Mouse (Mus musculus): ENCODE results near the gene Zfp428.
A peak's percentile ranks its signal among the peaks of the same experiment; 100 is the strongest.
"Not testable (repeated sequence)": the region's sequence is repeated elsewhere in the genome, so short reads cannot be mapped to it uniquely, and the experiment has no call there.

Gene Zfp428

DNA sequence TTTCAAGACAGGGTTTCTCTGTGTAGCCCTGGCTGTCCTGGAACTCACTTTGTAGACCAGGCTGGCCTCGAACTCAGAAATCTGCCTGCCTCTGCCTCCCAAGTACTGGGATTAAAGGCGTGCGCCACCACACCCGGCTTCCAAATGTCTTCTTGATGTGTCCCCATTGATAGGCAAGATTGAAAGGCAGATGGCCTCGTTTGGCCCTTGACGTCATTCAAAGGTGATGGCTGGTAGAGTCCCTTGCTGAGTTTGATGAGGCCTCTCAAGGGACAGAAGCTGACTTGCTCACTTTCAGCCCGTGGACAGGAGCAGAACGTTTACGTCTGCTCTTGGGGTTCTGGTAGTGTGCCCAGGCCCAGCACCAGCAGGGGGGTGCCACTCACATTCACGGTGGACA lies 13.2 kb downstream of the Zfp428 start:
- DNase-seq (ENCODE audit: low spot score), result not testable (repeated sequence)

DNA sequence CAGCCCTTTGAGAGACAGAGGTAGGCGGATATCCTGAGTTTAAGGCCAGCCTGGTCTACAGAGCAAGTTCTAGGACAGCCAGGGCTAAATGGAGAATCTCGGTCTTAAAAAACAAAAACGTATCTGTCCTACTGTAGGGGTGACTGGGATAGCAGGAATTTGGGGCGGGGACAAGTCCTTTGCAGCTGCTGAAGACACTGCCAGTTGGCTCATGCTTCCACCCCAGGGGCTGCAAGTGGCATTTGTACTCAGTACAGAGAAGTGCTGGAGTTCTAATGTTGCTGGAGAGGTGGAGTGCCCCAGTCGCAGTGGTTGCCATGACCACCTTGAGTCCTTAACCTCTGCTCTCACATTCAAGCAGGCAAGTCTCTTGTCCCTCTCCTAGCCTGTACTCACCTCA lies 16.0 kb downstream of the Zfp428 start:
- no peak for DNase-seq (ENCODE audit: low spot score)

DNA sequence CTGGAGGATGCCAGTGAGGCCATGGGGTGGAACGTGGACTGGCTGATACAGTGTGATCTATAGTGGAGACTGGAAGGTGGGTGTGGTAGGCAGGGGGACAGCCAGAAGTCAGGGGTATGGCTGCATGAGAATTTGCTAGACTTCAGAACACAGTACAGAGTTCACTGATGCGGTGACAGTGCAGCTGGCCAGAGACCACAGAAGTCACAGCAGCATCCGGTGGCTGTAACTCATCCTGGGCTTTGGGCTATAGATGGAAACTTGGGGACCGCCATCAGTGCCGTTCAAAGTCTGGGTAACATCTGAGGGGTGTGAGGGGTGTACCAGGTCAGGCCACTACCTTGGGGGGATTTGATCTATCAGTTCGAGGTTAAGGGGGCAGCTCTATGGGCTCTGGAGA lies 16.9 kb downstream of the Zfp428 start:
- no peak for DNase-seq (ENCODE audit: low spot score)

DNA sequence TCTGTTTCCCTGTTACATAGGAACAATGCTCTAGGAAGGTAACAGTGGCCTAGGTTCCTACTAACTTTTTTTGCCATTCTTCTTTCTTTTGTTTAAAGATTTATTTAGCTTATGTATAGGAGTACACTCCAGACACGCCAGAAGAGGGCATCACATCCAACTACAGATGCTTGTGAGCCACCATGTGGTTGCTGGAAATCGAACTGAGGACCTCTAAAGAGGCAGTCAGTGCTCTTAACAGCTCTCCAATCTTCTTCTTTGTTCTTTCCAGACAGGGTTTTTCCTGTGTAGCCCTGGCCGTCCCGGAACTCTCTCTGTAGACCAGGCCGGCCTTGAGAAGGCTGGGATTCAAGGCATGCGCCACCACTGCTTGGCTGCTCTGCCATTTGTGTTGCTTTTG lies 18.2 kb downstream of the Zfp428 start:
- no peak for DNase-seq (ENCODE audit: low spot score)

DNA sequence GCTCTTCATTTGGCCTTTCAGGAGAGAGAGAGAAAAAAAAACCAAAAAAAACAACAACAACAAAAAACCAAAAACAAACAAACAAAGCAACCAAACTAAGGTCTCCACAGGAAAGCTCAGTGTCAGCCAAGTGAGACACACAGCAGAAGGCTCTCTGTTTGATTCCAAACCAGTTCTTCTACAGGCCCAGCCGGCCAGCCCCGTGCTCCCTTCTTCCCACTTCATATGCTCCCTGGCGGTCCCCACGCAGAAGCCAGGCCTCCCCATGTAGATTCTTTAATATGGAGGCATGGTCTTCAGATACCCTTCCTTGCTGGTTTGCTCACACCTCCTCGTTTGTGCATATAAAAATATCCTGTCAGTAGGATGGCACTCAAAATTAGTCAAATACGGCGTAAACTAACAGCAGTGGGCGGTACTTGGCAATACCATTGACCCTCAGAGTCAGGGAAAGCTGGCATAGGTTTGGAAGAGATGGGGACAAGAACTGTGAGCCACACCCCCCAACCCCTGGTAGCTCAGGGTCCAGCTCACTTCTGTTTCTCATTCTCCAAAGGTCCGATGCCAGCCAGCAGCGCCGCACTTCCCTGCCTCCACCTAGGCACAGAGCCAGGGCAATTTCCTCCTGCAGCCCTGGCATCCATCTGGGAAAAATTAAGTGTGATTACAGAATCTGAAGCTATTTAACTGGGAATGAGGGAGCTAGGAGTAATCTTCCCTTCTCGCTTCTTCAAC lies 19.0 kb downstream of the Zfp428 start:
- DNase-seq (ENCODE audit: low spot score), result no peak

DNA sequence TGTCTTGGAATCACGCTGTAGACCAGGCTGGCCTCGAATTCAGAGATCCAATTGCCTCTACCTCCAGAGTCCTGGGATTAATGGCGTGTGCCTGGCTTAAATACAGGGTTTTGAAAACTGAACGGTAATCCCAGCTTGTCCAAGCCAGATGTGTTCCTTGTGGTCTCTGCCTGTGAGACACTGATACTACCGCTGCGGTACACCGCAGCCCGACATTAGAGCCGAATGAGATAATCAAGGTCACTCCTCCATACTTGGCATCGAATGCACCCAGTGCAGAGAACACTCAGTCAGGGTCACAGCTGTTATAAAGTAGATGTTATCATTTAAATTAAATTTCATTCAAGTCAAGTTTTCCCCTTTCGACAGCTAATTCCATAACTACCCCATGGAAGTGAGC lies 22.1 kb downstream of the Zfp428 start:
- no peak for DNase-seq (ENCODE audit: low spot score)

DNA sequence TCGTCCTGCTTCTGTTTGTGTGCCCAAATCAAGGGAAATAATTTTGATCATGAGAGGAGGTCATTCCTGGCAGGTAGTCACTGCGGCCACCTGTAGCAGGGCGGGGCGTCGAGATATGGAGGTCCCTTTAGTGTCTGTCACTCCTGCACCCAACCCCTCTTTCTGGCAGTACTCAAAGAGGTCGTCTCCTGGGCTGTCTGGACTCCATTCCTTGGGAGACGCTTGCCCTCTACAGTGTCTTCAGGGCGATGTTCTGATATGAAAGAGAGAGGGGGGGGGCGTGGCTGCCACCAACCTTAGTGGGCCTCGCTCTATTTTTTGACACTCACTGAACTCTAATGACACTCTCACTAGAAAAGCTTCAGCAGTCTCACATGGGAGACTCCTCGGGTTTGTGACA lies 22.8 kb downstream of the Zfp428 start:
- no peak for DNase-seq (ENCODE audit: low spot score)

DNA sequence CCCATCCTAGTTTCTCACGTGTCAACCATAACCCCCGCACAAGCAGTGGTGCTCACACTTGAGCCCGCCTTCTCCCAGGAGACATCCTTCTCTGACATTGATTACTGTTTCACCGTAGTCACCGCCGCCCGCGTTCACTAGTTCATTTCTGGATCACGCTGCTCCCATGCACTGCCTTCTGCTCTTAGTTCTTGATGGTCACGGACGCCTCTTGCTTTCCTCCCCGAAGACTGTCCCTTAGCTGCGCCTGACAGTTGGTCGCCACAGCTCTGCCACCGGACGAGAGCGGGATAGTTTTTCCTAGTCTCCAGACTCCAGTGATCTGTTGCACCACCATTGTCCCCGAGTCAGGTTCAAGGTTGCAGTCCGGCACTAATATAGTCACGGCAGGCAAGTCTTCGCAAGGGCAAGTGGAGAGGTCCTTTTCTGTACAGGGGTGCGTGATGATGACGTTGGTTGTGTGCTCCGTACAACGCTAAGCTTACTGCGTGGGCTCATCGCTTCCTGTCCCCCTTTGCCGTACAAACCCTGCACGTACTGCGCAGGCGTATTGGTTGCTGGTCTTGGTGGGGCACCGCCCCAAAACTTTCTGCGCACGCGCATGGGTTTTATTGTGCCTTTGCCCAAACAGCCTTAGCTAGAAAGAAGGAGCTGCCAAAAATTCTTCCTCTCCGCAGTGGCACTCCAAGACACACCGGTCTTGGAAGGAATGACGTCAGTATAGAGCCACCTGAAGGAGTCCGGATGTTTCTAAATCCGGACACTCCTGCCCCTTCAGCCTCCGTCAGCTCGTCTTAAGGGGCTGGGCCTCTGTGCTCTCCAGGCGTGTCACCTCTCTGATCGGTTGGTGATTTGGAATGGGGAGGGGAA lies 23.5 kb downstream of the Zfp428 start, which contains the start of gene Irgq:
TSS of gene Irgq (plus strand) at position 628 of the 870 bp plus-strand sequence.
- peak; percentile 99 for DNase-seq (ENCODE audit: low spot score)

DNA sequence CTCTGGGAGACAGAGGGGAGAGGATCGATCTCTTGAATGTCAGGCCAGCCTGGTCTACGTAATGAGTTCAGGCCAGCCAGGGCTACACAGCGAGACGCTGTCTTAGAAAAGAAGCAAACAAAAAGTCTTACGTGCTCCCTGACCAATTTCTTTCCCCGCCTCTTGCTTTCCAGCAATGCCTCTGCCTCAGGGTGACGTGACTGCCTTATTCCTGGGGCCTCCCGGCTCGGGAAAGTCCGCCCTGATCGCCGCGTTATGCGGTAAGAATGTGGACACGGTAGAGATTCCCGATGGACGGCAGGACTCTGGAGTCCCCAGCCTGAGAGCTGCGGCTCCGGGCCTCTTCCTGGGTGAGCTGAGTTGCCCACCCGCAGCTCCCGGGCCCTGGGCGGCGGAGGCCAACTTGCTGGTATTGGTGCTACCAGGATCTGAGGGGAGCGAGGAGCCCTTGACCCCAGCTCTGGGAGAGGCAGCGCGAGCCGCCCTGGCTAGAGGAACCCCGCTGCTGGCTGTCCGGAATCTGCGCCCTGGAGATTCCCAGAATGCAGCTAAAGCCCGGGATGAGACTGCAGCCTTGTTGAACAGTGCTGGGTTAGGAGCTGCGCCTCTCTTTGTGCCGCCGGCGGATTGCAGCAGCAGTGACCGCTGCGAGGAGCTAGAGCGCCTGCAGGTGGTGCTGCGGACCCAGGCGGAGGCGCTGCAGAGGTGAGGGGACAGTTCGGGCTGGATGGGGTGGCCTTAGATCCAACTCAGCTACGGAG lies 24.6 kb downstream of the Zfp428 start:
- peak; percentile 78 for DNase-seq (ENCODE audit: low spot score)

DNA sequence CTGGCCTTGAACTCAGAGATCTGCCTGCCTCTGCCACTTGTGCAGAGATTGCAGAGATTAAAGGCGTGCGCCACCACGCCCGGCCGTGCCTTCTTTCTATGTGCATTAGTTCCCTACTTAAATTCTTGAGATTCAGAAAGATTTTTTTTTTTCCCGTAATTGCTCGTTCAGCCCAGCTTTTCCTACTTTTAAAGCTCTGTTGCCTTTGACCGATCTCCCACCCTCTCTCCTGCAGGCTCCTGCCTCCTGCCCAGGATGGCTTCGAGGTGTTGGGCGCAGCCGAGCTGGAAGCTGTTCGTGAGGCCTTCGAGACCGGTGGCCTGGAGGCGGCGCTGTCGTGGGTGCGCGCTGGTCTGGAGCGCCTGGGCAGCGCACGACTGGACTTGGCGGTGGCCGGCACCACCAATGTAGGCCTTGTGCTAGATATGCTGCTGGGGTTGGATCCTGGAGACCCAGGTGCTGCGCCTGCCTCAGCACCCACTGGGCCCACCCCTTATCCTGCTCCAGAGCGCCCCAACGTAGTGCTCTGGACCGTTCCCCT lies 26.3 kb downstream of the Zfp428 start:
- no peak for DNase-seq (ENCODE audit: low spot score)

DNA sequence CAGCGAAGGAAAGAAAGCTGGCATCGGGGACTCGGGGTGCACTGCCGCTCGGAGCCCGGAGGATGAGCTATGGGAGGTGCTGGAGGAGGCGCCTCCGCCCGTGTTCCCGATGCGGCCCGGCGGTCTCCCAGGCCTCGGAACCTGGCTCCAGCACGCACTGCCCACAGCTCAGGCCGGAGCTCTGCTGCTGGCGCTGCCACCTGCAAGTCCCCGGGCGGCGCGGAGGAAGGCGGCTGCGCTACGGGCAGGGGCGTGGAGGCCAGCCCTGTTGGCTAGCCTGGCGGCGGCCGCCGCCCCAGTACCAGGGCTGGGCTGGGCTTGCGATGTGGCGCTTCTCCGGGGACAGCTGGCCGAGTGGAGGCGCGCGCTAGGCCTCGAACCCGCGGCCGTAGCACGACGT lies 27.0 kb downstream of the Zfp428 start:
- DNase-seq (ENCODE audit: low spot score), result no peak

DNA sequence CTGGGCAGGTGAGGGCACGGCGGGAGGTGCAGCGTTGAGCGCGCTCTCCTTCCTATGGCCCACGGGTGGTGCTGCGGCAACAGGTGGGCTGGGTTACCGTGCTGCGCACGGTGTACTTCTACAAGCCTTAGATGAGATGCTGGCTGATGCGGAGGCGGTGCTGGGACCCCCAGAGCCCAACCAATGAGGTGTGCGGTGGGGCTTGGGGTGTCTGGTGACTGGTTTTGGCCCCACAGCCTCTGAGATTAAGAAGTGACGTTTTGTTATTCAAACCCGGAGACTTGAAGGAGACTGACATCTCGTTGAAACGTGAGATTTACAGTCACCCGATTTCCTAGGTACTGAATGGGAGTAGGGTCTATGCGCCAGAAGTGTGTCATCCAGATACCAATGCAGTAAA lies 27.5 kb downstream of the Zfp428 start:
- DNase-seq (ENCODE audit: low spot score), result no peak

DNA sequence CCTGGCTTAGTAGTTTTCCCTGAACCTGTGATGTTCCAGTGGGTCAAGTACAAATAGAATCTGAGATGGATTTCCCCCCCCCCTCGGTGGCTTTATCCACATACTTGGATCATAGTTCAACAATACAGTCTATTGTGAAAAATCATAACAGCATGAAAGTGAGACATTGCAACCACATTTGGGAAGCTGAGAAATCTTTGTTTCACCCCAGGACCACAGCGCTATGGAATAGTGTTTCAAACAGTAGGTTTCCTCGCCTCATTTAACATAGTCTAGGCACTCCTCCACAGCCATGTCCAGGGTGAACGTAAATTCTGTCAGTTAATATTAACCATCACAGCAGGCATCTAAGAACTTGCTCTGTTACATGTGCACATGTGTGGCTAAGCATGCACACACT lies 30.3 kb downstream of the Zfp428 start:
- DNase-seq (ENCODE audit: low spot score), result no peak

DNA sequence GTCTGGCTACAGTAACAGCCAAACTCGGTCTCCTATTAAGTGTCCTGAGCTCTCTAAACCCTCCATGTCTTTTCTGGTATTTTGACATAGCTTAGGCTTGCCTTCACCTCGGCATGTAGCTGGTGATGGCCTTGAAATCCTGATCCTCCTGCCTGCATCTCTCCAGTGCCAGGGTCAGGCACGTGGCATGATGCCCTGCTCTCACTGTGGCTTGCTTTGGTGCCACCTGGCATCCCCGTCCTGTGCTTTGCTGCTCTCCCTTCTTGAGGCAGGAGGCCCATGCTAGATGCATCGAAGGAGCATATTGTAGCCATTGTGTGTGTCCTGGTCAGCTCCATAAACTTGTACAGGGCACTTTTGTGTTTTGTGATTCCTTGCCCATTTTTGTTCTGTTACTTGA lies 30.8 kb downstream of the Zfp428 start:
- no peak for DNase-seq (ENCODE audit: low spot score)

DNA sequence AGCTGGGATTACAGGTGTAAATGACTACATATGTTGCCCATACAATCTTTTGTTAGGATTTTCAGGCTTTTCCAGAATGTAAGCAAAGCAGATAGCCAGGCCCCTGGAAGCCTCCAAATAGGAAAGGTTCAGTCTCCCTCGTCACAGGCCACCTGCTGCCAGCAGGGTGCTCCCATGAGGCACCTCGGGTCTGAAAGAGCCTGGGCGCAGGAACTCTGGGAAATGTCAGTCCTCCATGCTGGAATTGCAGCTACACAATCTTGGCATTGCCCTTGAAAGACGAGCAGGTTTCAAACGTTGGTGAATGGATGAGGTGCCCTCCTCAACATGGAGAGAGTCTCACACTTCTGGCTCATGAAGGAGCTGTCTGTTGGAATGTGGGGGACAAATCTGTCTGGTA lies 31.3 kb downstream of the Zfp428 start:
- no peak for DNase-seq (ENCODE audit: low spot score)

DNA sequence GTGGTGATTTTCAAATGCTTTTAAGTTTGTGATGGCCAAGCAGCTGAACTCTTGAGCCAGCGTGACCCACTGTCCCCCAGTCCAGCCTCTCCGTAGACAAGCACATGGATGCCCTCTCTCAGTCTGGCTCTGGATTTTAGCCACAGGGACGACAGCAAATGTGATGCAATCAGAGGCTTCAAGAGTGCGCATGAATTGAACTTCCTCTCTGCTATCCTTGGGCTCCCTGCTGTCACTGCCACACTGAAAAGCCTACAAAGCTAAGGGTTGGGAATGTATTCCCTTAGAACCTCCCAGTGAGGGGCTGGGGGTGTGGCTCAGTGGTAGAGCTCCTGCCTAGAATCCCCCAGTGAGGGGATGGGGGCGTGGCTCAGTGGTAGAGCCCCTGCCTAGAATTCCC lies 31.9 kb downstream of the Zfp428 start:
- DNase-seq (ENCODE audit: low spot score), result no peak

DNA sequence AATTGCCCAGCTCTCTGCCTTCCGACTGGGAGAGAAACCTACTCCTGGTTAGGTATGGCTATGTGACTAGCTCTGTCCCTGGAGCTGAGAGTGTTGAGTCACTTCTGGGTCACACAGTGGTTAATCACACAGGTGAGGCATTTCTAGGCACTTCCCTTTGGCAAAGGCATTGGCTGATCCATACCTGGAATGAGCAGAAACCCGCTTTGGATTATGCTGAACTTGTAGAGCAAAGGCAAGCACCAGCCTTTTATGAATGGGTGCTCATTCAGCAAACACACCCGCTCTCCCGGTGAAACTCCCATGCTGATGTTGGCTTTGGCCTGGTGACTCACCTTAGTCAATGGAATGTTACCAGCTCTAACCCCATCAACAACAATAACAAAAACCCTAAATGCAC lies 32.9 kb downstream of the Zfp428 start:
- no peak for DNase-seq (ENCODE audit: low spot score)

DNA sequence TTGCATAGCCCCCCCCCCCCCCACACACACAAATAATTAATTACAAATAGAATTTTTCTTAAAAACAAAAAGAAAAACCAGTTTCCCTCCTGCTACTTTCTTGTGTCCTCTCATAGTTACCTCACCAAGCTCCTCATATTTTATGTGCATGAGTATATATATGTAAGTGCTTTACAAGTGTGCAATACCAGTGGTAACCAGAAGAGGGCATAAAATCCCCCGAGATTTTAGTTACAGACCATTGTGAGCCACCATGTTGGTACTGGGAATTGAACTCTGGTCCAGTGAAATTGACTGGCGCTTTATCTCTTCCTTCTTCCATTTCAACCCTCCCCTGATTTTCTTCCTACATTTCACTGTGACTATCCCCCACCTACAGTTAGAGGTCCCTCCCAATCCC lies 37.7 kb downstream of the Zfp428 start:
- no peak for DNase-seq (ENCODE audit: low spot score)

DNA sequence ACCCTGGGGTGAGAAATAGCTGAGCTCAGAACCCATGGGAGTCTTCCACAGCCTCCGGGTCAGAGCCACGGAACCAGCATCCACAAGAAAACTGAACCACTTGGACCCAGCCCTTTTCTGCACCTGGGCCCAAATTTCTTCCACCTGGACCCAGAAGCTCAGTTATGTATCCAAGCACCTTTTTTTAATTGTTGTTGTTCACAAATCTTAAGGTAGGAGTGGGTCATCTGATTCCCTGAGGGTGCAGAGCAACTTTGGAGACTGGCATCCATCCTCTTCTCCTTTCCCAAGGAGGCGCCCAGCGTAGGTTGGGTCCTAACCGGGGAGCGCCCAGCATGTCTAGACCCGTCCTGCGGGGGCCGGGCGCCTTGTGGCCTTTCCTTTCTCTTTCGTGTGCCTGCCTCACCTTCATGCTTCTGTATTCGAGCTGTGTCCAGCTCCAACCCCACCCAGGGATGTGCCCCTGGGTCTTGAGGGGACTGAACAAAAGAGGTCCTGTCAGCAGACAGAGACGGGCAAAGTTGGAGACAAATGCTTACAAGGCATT lies 39.3 kb downstream of the Zfp428 start, which contains the start of the genes Pinlyp and Xrcc1:
TSS of gene Pinlyp (minus strand) at position 51 of the 547 bp plus-strand sequence.
TSS of gene Xrcc1 (plus strand) at position 222 of the 547 bp plus-strand sequence.
- DNase-seq (ENCODE audit: low spot score), result no peak

DNA sequence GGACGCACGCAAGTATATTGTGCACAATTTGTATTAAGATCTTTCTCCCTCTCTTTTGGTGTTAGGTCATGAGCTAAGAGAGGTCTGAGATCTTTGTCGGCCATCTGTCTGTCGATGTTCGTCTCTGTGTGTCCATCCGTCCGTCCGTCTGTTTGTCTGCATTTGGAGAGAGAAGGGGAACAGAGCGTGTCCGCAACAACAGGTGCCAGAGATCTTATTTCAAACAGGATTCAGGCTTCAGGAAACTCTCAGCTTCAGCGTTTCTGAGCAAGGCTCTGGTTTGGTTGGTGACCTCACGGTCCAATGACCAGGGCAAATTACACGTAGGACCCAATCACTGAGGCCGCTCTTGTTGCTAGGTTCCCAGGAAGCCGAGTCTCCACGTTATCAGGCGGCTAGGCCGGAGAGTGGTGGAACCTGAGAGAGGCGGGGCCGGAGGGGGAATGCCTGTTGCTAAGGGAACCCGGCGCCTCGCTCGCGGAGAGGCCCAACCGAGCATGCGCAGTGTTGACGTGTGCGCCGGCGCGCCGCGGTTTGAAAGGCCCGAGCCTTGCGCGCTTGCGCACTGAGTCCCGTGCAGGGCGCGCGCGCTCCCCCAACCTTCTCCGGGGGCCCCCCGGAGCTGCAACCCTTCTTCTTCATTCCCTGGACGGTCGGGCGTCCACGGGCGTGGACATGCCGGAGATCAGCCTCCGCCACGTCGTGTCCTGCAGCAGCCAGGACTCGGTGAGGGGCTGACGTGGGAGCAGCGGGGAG lies 40.0 kb downstream of the Zfp428 start:
- peak; percentile 100 for DNase-seq (ENCODE audit: low spot score)

DNA sequence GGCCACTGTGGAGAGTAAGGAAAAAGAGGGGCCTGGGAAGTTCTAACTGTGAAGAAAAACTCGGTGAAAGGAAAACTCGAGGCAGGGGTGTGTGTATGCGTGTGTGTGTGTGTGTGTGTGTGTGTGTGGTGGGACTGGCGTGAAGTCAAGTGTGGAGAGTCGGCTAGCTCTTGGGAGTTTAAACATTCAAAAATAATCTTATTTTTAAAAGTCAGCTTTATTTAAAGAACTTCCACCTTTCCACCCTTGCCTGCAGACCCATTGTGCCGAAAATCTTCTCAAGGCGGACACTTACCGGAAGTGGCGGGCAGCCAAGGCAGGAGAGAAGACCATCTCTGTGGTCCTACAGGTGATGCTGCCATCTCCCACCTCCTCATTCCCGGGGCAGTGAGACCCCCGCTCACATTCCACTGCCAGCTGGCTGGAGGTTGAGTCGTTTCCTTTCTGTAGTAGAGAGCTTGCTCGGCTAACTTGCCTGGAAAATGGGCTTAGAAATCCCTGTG lies 40.8 kb downstream of the Zfp428 start:
- no peak for DNase-seq (ENCODE audit: low spot score)

All from lung, postnatal 25 days (tissue).